Mouse (Mus musculus) thymus, adult 2 months (tissue): ENCODE measurements around the gene Gm44973. TPM values are rescaled to one million over a fixed set of nuclear protein-coding genes. Genes with fewer than 3 reads are reported as not detected.

Experiments
- DNase-seq: peaks from one replicate; pipeline ENCODE4 v3.0.0; 2021
- H3K27ac ChIP-seq: fragments of 200-500 bp; 2 replicates; pipeline ENCODE4 v1.5.1; 2012; ENCODE audit warnings: low read length, control low read depth; ENCODE audit not compliant: control insufficient read depth, insufficient read depth
- H3K27me3 ChIP-seq: fragments of 200-500 bp; 2 replicates; pipeline ENCODE4 v1.6.1; 2012; ENCODE audit warnings: mild to moderate bottlenecking, low read length, moderate library complexity, mixed read lengths; ENCODE audit not compliant: control insufficient read depth, insufficient read depth
- H3K36me3 ChIP-seq: fragments of 200-500 bp; 2 replicates; pipeline ENCODE4 v1.6.1; 2012; ENCODE audit warnings: mild to moderate bottlenecking, low read length, moderate library complexity; ENCODE audit not compliant: control insufficient read depth, insufficient read depth
- H3K4me1 ChIP-seq: fragments of 200-500 bp; replicated peaks from 2 replicates; pipeline ENCODE4 v1.6.1; 2012; ENCODE audit warnings: low read length; ENCODE audit not compliant: control insufficient read depth, insufficient read depth
- H3K4me3 ChIP-seq: fragments of 200-500 bp; 2 replicates; pipeline ENCODE4 v1.5.1; 2012; ENCODE audit warnings: mild to moderate bottlenecking, low read length, control low read depth, moderate library complexity; ENCODE audit not compliant: control insufficient read depth, insufficient read depth
- CTCF ChIP-seq: fragments of 200-500 bp; IDR thresholded peaks from 2 replicates; pipeline ENCODE4 v1.5.1; 2012; ENCODE audit warnings: mild to moderate bottlenecking, control low read depth, low read length, moderate library complexity, borderline replicate concordance; ENCODE audit not compliant: control insufficient read depth, poor library complexity, insufficient read depth; ENCODE audit errors: extremely low read depth
- POLR2A ChIP-seq: fragments of 200-500 bp; IDR thresholded peaks from 2 replicates; pipeline ENCODE4 v1.6.1; 2012; ENCODE audit warnings: mild to moderate bottlenecking, low read length, control low read depth, moderate library complexity; ENCODE audit not compliant: control insufficient read depth, poor library complexity, insufficient read depth; ENCODE audit errors: extremely low read depth
- WGBS: fragments of 180-500 bp; shearing (Covaris S2); methylation state at CpG from one replicate; pipeline ENCODE4 v1.1.7; 2018; 5-methylcytosine and 5-hydroxymethylcytosine counted together
- polyA plus RNA-seq: library from polyadenylated mRNA; depleted of rRNA; stranded (reverse); fragments of >200 nt; gene quantifications from 2 replicates; pipeline ENCODE4 v1.2.3, GENCODE M21; 2012; rRNA removed

Gene Gm44973
- polyA plus RNA-seq, 1 experiment = not detected

- under 1% methylated on average over 81 of the region's 81 CpGs for WGBS
Observed at GRCm38 (mm10) chr7:5080010-5080751, 64.9 kb downstream of the Gm44973 start, which contains the start of gene Epn1. Epn1 (plus strand) TSS chr7:5080235.

GRCm38 (mm10) chr7:5080815-5081214, 65.5 kb downstream of the Gm44973 start:
- no peak for DNase-seq
- TF ChIP-seq POLR2A (no peak), CTCF (no peak)
- peaks cover 8% of the 10 kb centered on the region for H3K4me1 ChIP-seq
- no peak overlapping the region for H3K27ac ChIP-seq
- 18% methylated on average over 6 of the region's 6 CpGs for WGBS
- no peaks in the 10 kb centered on the region for H3K27me3 ChIP-seq
- H3K36me3 ChIP-seq = peaks cover 42% of the 10 kb centered on the region
- peak overlapping the region; percentile 78 for H3K4me3 ChIP-seq

More at GRCm38 (mm10) chr7:5080010-5080751, 64.9 kb downstream of the Gm44973 start, which contains the start of gene Epn1:
- H3K27ac ChIP-seq = no peak within 1 kb of the TSS; the same call in 1 of the 2 replicates
- peak within 1 kb of the TSS; percentile 78 for H3K4me3 ChIP-seq
- TF ChIP-seq POLR2A (peak; percentile 43; the same call in 1 of the 2 replicates), CTCF (0 out of 2 replicates have a peak, but pooled peaks have one; percentile 5)
- H3K4me1 ChIP-seq = peaks cover 8% of the 10 kb centered on the region
- H3K36me3 ChIP-seq = peaks cover 46% of the 10 kb centered on the region
- H3K27me3 ChIP-seq = no peaks in the 10 kb centered on the region
- DNase-seq = peak; percentile 96

- Histone ChIP-seq H3K4me1 (peaks cover 8% of the 10 kb centered on the region), H3K27ac (no peak overlapping the region), H3K4me3 (no peak overlapping the region), H3K36me3 (peaks cover 39% of the 10 kb centered on the region), H3K27me3 (no peaks in the 10 kb centered on the region)
- 71% methylated on average over 6 of the region's 6 CpGs for WGBS
- TF ChIP-seq CTCF = no peak
- no peak for DNase-seq
Observed at GRCm38 (mm10) chr7:5081241-5081640, 65.9 kb downstream of the Gm44973 start.

- no peak for DNase-seq
- no peaks in the 10 kb centered on the region for H3K27me3 ChIP-seq
- peaks cover 8% of the 10 kb centered on the region for H3K4me1 ChIP-seq
- H3K36me3 ChIP-seq = peaks cover 38% of the 10 kb centered on the region
- no peak overlapping the region for H3K4me3 ChIP-seq
- no peak for TF ChIP-seq POLR2A
- no peak for TF ChIP-seq CTCF
- WGBS = 96% methylated on average over 2 of the region's 2 CpGs
- no peak overlapping the region for H3K27ac ChIP-seq
Observed at GRCm38 (mm10) chr7:5081939-5082338, 66.6 kb downstream of the Gm44973 start.

Other genes with a start within 250 kb of the Gm44973 start
- 0.11 TPM in 1 of 2 replicates, not detected in the other for gene Fam71e2, start 244.2 kb upstream of the Gm44973 start, polyA plus RNA-seq
- 0.13 and 0.32 TPM in 2 replicates for gene Il11, start 232.6 kb upstream of the Gm44973 start, polyA plus RNA-seq
- gene Tmem190, start 232.6 kb upstream of the Gm44973 start, polyA plus RNA-seq = not detected in 2 replicates
- gene Tmem238, start 225.8 kb upstream of the Gm44973 start, polyA plus RNA-seq = 18.1 and 23.5 TPM in 2 replicates
- 367 and 512 TPM in 2 replicates for gene Rpl28, start 222.6 kb upstream of the Gm44973 start, polyA plus RNA-seq
- 970 and 1,071 TPM in 2 replicates for gene Ube2s, start 202.9 kb upstream of the Gm44973 start, polyA plus RNA-seq
- gene Shisa7, start 170.8 kb upstream of the Gm44973 start, polyA plus RNA-seq = 0.48 and 0.74 TPM in 2 replicates
- 21.8 and 23.6 TPM in 2 replicates for gene Isoc2b, start 145.2 kb upstream of the Gm44973 start, polyA plus RNA-seq
- gene Isoc2a, start 138.3 kb upstream of the Gm44973 start, polyA plus RNA-seq = 20.3 and 20.5 TPM in 2 replicates
- 0.15 and 0.17 TPM in 2 replicates for gene Gm36210, start 109.0 kb upstream of the Gm44973 start, polyA plus RNA-seq
- gene Zfp628, start 100.3 kb upstream of the Gm44973 start, polyA plus RNA-seq = 40.2 and 51.2 TPM in 2 replicates
- 4.4 and 5.9 TPM in 2 replicates for gene Nat14, start 93.5 kb upstream of the Gm44973 start, polyA plus RNA-seq
- 1.0 and 1.1 TPM in 2 replicates for gene Ssc5d, start 89.7 kb upstream of the Gm44973 start, polyA plus RNA-seq
- 1.5 and 5.4 TPM in 2 replicates for gene Sbk2, start 51.1 kb upstream of the Gm44973 start, polyA plus RNA-seq
- 0.36 and 3.7 TPM in 2 replicates for gene Sbk3, start 44.3 kb upstream of the Gm44973 start, polyA plus RNA-seq
- gene Zfp579, start 19.3 kb upstream of the Gm44973 start, polyA plus RNA-seq = 125 and 133 TPM in 2 replicates
- gene Zfp524, start 1.1 kb upstream of the Gm44973 start, polyA plus RNA-seq = 52.2 and 54.6 TPM in 2 replicates
- 79.3 and 85.2 TPM in 2 replicates for gene Fiz1, start 799 bp upstream of the Gm44973 start, polyA plus RNA-seq
- gene Zfp865, start 4.9 kb downstream of the Gm44973 start, polyA plus RNA-seq = 105 and 120 TPM in 2 replicates
- gene Ccdc106, start 5.1 kb downstream of the Gm44973 start, polyA plus RNA-seq = 0.52 and 0.97 TPM in 2 replicates
- gene 4632433K11Rik, start 18.6 kb downstream of the Gm44973 start, polyA plus RNA-seq = not detected in 2 replicates
- 5.2 and 6.3 TPM in 2 replicates for gene Zfp784, start 22.9 kb downstream of the Gm44973 start, polyA plus RNA-seq
- gene Zfp580, start 36.0 kb downstream of the Gm44973 start, polyA plus RNA-seq = 29.9 and 42.3 TPM in 2 replicates
- gene U2af2, start 46.6 kb downstream of the Gm44973 start, polyA plus RNA-seq = 437 and 438 TPM in 2 replicates
- 230 and 280 TPM in 2 replicates for gene Epn1, start 64.7 kb downstream of the Gm44973 start, polyA plus RNA-seq
- gene Rfpl4, start 101.5 kb downstream of the Gm44973 start, polyA plus RNA-seq = not detected in 2 replicates
- 0.17 and 0.39 TPM in 2 replicates for gene Rasl2-9, start 110.5 kb downstream of the Gm44973 start, polyA plus RNA-seq
- not detected in 2 replicates for gene Vmn1r55, start 134.2 kb downstream of the Gm44973 start, polyA plus RNA-seq
- not detected in 2 replicates for gene Vmn1r56, start 181.3 kb downstream of the Gm44973 start, polyA plus RNA-seq
- not detected in 2 replicates for gene Vmn1r57, start 203.0 kb downstream of the Gm44973 start, polyA plus RNA-seq